ENCODE assay signal across 15 mouse cellular contexts in the genomic region with DNA sequence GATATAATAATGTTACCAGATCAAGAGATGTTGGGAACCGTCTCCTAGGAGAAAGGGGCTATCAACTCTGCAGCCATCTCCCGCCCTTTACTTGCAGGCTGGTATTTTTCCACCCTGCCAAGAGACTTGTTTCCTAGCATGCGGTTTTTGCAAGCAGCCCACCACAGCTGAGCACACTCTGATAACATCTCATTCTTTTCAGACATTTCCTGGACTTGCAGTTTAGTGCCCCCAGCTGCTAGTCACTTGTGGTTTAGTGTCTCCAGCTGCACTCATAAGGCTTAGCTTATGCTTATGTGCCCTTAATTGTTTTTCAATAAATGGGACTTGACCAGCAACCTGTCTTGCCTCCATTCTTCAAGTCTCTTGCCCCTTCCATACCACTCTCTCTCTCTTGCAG. TPM values are rescaled to one million over a fixed set of nuclear protein-coding genes. Genes with fewer than 3 reads are reported as not detected.
DNase-seq lines count a peak whose midpoint lies in the region; ATAC-seq lines count a peak whose summit lies in the region.
"Had no signal": no experiment of that assay in that cellular context is flagged by ENCODE, and none has a peak within 500 bp of the region (broad histone marks: within the 10 kb centered on the region; RNA-seq: fewer than 3 reads in every experiment).

No protein-coding gene starts in this region.

- no peaks in the 10 kb centered on the region for H3K9me3 ChIP-seq in lung, embryonic 16.5 days (ENCODE audit: control insufficient read depth, low read length)
- H3K9me3 ChIP-seq in megakaryocyte, embryonic 14.5 days = peaks cover 31% of the 10 kb centered on the region
- H3K9me3 ChIP-seq in hindbrain, embryonic 11.5 days (ENCODE audit: control insufficient read depth, low read length) = no peaks in the 10 kb centered on the region
- H3K9me3 ChIP-seq: embryonic facial prominence, embryonic 12.5 days; forebrain, embryonic 15.5 days; hindbrain, embryonic 13.5 days had no signal

- 0 out of 2 replicates have a peak, but pooled peaks cover 2% of the 10 kb centered on the region for H3K4me1 ChIP-seq in lung, embryonic 16.5 days (replicated peaks; ENCODE audit: control insufficient read depth, insufficient read depth, low read length)
- H3K4me1 ChIP-seq in megakaryocyte, embryonic 14.5 days = peaks cover 18% of the 10 kb centered on the region
- H3K4me1 ChIP-seq in hindbrain, embryonic 11.5 days (replicated peaks; ENCODE audit: control insufficient read depth, insufficient read depth, low read length) = no peaks in the 10 kb centered on the region
- H3K4me1 ChIP-seq: embryonic facial prominence, embryonic 12.5 days; forebrain, embryonic 15.5 days; hindbrain, embryonic 13.5 days had no signal

- DNase-seq in lung, adult 18-20 months = no peak
- DNase-seq in thymus, postnatal 4 days = peak; percentile 63
- no peak for DNase-seq in hindbrain, embryonic 11.5 days (ENCODE audit: low spot score)
- DNase-seq in B cell, adult 2 months = no peak
- DNase-seq: adrenal gland, postnatal 14 days; cerebellum, adult 11 months; gastrocnemius, postnatal 36 days had no signal

- H3K4me2 ChIP-seq in lung, embryonic 16.5 days (ENCODE audit: low read depth, low read length) = no peak overlapping the region
- H3K4me2 ChIP-seq in hindbrain, embryonic 11.5 days (replicated peaks; ENCODE audit: low read depth, low read length) = no peak overlapping the region
- H3K4me2 ChIP-seq: embryonic facial prominence, embryonic 12.5 days; forebrain, embryonic 15.5 days; hindbrain, embryonic 13.5 days; liver, embryonic 11.5 days had no signal

- no peak overlapping the region for H3K27ac ChIP-seq in lung, embryonic 16.5 days (ENCODE audit: low read length)
- H3K27ac ChIP-seq in hindbrain, embryonic 11.5 days (ENCODE audit: low read depth, low read length) = no peak overlapping the region
- H3K27ac ChIP-seq: embryonic facial prominence, embryonic 12.5 days; forebrain, embryonic 15.5 days; hindbrain, embryonic 13.5 days had no signal

- 31% methylated on average over 3 of the region's 3 CpGs for WGBS in lung, embryonic 16.5 days
- 78% methylated on average over 3 of the region's 3 CpGs for WGBS in hindbrain, embryonic 11.5 days

- H3K27me3 ChIP-seq in lung, embryonic 16.5 days (ENCODE audit: control insufficient read depth, insufficient read depth, low read depth, low read length) = no peaks in the 10 kb centered on the region
- no peaks in the 10 kb centered on the region for H3K27me3 ChIP-seq in megakaryocyte, embryonic 14.5 days (replicated peaks)
- H3K27me3 ChIP-seq in hindbrain, embryonic 11.5 days (ENCODE audit: control insufficient read depth, insufficient read depth, low read length) = no peaks in the 10 kb centered on the region
- H3K27me3 ChIP-seq: embryonic facial prominence, embryonic 12.5 days; forebrain, embryonic 15.5 days; Patski had no signal

- H3K9ac ChIP-seq in lung, embryonic 16.5 days (ENCODE audit: low read length) = no peak overlapping the region
- no peak overlapping the region for H3K9ac ChIP-seq in hindbrain, embryonic 11.5 days (ENCODE audit: low read depth, low read length)
- H3K9ac ChIP-seq: embryonic facial prominence, embryonic 12.5 days; forebrain, embryonic 15.5 days; hindbrain, embryonic 13.5 days had no signal

- H3K36me3 ChIP-seq in lung, embryonic 16.5 days (ENCODE audit: control insufficient read depth, insufficient read depth, low read length) = no peaks in the 10 kb centered on the region
- peaks cover 20% of the 10 kb centered on the region for H3K36me3 ChIP-seq in megakaryocyte, embryonic 14.5 days (replicated peaks; ENCODE audit: low read length)
- H3K36me3 ChIP-seq in hindbrain, embryonic 11.5 days (ENCODE audit: control insufficient read depth, insufficient read depth, low read length) = no peaks in the 10 kb centered on the region
- H3K36me3 ChIP-seq: embryonic facial prominence, embryonic 12.5 days; forebrain, embryonic 15.5 days; hindbrain, embryonic 13.5 days had no signal

- no peak overlapping the region for H3K4me3 ChIP-seq in lung, embryonic 16.5 days (ENCODE audit: low read length)
- peak overlapping the region; percentile 59 for H3K4me3 ChIP-seq in megakaryocyte, embryonic 14.5 days (replicated peaks)
- H3K4me3 ChIP-seq in hindbrain, embryonic 11.5 days (ENCODE audit: low read depth, low read length) = no peak overlapping the region
- H3K4me3 ChIP-seq: embryonic facial prominence, embryonic 12.5 days; forebrain, embryonic 15.5 days; hindbrain, embryonic 13.5 days had no signal

- ATAC-seq in lung, embryonic 16.5 days (ENCODE audit: low read depth) = peak; percentile 76
- peak; percentile 65 for ATAC-seq in activated CD4-positive, CD25-positive, alpha-beta regulatory T cell, adult 4 months
- no peak for ATAC-seq in hindbrain, embryonic 11.5 days (ENCODE audit: low FRiP score)
- ATAC-seq: forebrain, embryonic 15.5 days; Patski had no signal

RNA-seq across cellular contexts. Expression of a gene that starts 13.0 kb away (rescaled TPM):
- polyA plus RNA-seq in lung, embryonic 16.5 days (2015; fragmentation: Nextera tagmentation; extraction: Ambion mirVana) = 0.15 and 0.41 TPM in 2 replicates
- not detected for polyA plus RNA-seq in activated CD4-positive, CD25-positive, alpha-beta regulatory T cell, adult 4 months (2017; shearing (Covaris generic))
- polyA plus RNA-seq in megakaryocyte, embryonic 14.5 days (2012; ENCODE audit: insufficient read depth, low replicate concordance) = not detected in 2 replicates
- 0.28 TPM in 1 of 2 replicates, not detected in the other for polyA plus RNA-seq in hindbrain, embryonic 11.5 days (2014; fragmentation: Nextera tagmentation; extraction: Ambion mirVana)

RNA-seq across cellular contexts. Expression of a gene that starts 42.2 kb away (rescaled TPM):
- 776 and 778 TPM in 2 replicates for polyA plus RNA-seq in lung, embryonic 16.5 days (2015; fragmentation: Nextera tagmentation; extraction: Ambion mirVana)
- 1,000 to 10,000 TPM; 2,495 to 3,349 TPM for polyA plus RNA-seq in activated CD4-positive, CD25-positive, alpha-beta regulatory T cell, adult 4 months (2017; shearing (Covaris generic))
- polyA plus RNA-seq in megakaryocyte, embryonic 14.5 days (2012; ENCODE audit: insufficient read depth, low replicate concordance) = 95.0 and 1,003 TPM in 2 replicates
- polyA plus RNA-seq in hindbrain, embryonic 11.5 days (2014; fragmentation: Nextera tagmentation; extraction: Ambion mirVana) = 905 and 930 TPM in 2 replicates
